Mouse (Mus musculus): ENCODE measurements around the gene Hace1. TPM values are rescaled to one million over a fixed set of nuclear protein-coding genes. Genes with fewer than 3 reads are reported as not detected.

Hace1 gene
- polyA plus RNA-seq, 1 experiment from 2014 or later: 33.3 TPM

DNA sequence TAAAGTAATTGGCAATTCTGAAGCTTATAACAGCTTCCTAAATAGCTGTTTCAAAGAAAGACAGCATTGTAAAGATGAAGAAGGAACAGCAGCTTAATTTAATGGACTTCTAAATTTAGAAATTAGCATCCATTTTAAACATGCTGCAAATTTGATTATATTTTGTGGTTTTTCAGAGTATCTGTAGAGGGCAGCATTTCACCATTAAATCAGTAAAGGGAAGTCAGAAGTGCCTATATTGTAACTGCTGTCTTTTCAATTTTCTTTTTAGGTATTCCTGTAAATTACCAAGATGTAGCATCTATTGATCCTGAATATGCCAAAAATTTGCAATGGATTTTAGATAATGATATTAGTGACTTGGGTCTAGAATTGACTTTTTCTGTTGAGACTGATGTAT is 99.2 kb downstream of the Hace1 start:
- Histone ChIP-seq H3K27me3 (ENCODE audit: control insufficient read depth, insufficient read depth, low read depth, low read length) (no peaks in the 10 kb centered on the region), H3K36me3 (ENCODE audit: control insufficient read depth, insufficient read depth) (peaks cover 24% of the 10 kb centered on the region), H3K4me2 (ENCODE audit: low read depth, low read length) (no peak overlapping the region), H3K9ac (ENCODE audit: low read depth, low read length) (no peak overlapping the region), H3K4me1 (ENCODE audit: control insufficient read depth, low read depth, low read length) (no peaks in the 10 kb centered on the region), H3K27ac (ENCODE audit: low read length) (no peak overlapping the region), H3K9me3 (replicated peaks; ENCODE audit: control insufficient read depth, low read length) (no peaks in the 10 kb centered on the region), H3K4me3 (ENCODE audit: low read depth, low read length) (no peak overlapping the region)
- no peak for ATAC-seq (ENCODE audit: low read depth)

DNA sequence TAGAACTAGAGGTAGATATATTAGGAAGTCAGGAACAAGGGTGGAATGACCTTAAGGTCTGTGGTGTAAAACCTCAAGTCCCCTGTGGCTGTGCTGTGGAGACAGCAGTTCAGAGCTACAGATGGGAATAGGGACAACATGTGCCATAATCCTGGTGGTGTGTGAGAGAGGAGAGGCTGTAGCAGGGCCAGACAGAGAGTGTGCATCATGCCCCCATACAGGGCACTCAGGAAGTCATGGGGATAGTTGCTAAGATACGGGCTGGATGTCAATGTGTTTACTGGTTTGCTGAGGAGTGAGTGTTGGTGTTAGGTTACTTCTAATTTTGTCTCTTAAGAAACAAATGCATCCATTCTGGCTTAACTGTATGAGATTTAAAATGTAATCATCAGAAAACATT is 108.6 kb downstream of the Hace1 start:
- no peaks in the 10 kb centered on the region for H3K4me1 ChIP-seq (ENCODE audit: control insufficient read depth, low read depth, low read length)
- H3K9ac ChIP-seq (ENCODE audit: low read depth, low read length): no peak overlapping the region
- peaks cover 3% of the 10 kb centered on the region for H3K36me3 ChIP-seq (ENCODE audit: control insufficient read depth, insufficient read depth)
- ATAC-seq (ENCODE audit: low read depth): no peak
- no peak overlapping the region for H3K27ac ChIP-seq (ENCODE audit: low read length)
- no peaks in the 10 kb centered on the region for H3K27me3 ChIP-seq (ENCODE audit: control insufficient read depth, insufficient read depth, low read depth, low read length)
- no peak overlapping the region for H3K4me2 ChIP-seq (ENCODE audit: low read depth, low read length)
- no peak overlapping the region for H3K4me3 ChIP-seq (ENCODE audit: low read depth, low read length)
- WGBS (ENCODE audit: insufficient replicate concordance): 86% methylated on average over 1 of the region's 1 CpGs
- H3K9me3 ChIP-seq (replicated peaks; ENCODE audit: control insufficient read depth, low read length): no peaks in the 10 kb centered on the region

DNA sequence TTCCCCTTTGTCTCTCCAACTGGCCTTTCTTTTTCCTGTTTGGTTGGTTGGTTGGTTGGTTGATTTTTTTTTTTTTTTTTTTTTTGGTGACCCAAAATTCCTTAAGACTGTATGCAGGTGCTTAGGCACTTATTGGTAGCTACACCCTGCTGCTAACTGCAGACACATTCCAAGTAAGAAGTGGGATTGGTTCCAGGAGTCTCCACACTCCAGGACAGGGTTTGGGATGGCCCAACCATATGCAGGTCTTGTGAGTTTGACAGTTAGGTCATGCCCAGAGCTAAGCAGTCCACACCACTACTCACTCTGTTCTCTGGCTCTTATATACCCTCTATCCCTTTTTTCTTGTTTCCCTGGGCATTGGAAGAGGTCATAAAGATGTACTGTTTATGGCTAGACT is 117.3 kb downstream of the Hace1 start:
- H3K9me3 ChIP-seq (replicated peaks; ENCODE audit: control insufficient read depth, low read length): no peaks in the 10 kb centered on the region
- no peaks in the 10 kb centered on the region for H3K27me3 ChIP-seq (ENCODE audit: control insufficient read depth, insufficient read depth, low read depth, low read length)
- no peaks in the 10 kb centered on the region for H3K36me3 ChIP-seq (ENCODE audit: control insufficient read depth, insufficient read depth)
- no peak overlapping the region for H3K9ac ChIP-seq (ENCODE audit: low read depth, low read length)
- no peak overlapping the region for H3K4me3 ChIP-seq (ENCODE audit: low read depth, low read length)
- no peak for ATAC-seq (ENCODE audit: low read depth)
- no peak overlapping the region for H3K27ac ChIP-seq (ENCODE audit: low read length)
- H3K4me2 ChIP-seq (ENCODE audit: low read depth, low read length): no peak overlapping the region
- no peaks in the 10 kb centered on the region for H3K4me1 ChIP-seq (ENCODE audit: control insufficient read depth, low read depth, low read length)

DNA sequence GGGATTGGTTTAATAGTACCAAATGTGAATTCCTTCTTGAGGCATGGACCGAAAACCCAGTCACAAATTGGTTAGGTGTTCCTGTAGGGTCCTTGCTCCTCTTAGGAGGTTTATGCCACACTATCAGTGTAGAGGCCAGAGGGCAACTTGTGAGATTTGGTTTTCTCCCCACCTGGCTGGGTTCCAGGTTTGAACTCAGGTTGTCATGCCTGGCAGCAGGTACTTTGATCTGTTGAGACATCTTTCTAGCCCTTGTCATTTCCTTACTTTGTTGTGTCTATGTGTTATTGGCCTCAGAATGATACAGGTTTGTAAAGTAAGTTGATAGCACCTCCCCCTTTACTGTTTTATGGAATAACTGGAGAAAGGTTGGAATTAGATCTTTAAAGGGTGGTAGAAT is 117.9 kb downstream of the Hace1 start:
- Histone ChIP-seq H3K27ac (ENCODE audit: low read length) (no peak overlapping the region), H3K4me1 (ENCODE audit: control insufficient read depth, low read depth, low read length) (no peaks in the 10 kb centered on the region), H3K27me3 (ENCODE audit: control insufficient read depth, insufficient read depth, low read depth, low read length) (no peaks in the 10 kb centered on the region), H3K9me3 (replicated peaks; ENCODE audit: control insufficient read depth, low read length) (no peaks in the 10 kb centered on the region), H3K36me3 (ENCODE audit: control insufficient read depth, insufficient read depth) (no peaks in the 10 kb centered on the region), H3K4me2 (ENCODE audit: low read depth, low read length) (no peak overlapping the region), H3K9ac (ENCODE audit: low read depth, low read length) (no peak overlapping the region), H3K4me3 (ENCODE audit: low read depth, low read length) (no peak overlapping the region)
- 92% methylated on average over 1 of the region's 1 CpGs for WGBS (ENCODE audit: insufficient replicate concordance)
- no peak for ATAC-seq (ENCODE audit: low read depth)

DNA sequence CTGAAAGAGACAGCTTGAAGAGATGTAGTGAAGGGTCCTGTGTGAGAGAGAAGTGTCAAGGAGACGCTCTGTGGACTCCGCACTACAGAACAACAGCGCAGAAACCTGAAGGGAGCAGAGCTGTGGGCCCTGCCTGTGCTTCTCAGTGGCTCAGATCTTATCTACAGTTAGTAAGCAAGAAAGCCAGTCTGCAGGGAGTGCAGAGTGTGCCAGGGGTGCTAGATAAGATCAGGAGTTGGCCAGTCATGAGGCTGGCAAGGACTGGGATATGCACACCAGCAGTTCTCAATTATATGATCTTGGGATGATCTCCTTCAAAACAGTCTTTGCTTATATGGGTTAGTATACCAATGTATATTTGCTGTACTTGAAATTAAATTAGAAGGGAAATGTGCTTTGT is 121.3 kb downstream of the Hace1 start:
- Histone ChIP-seq H3K27ac (ENCODE audit: low read length) (no peak overlapping the region), H3K9ac (ENCODE audit: low read depth, low read length) (no peak overlapping the region), H3K4me2 (ENCODE audit: low read depth, low read length) (no peak overlapping the region), H3K4me1 (ENCODE audit: control insufficient read depth, low read depth, low read length) (no peaks in the 10 kb centered on the region), H3K4me3 (ENCODE audit: low read depth, low read length) (no peak overlapping the region), H3K9me3 (replicated peaks; ENCODE audit: control insufficient read depth, low read length) (no peaks in the 10 kb centered on the region), H3K27me3 (ENCODE audit: control insufficient read depth, insufficient read depth, low read depth, low read length) (no peaks in the 10 kb centered on the region), H3K36me3 (ENCODE audit: control insufficient read depth, insufficient read depth) (peaks cover 4% of the 10 kb centered on the region)
- ATAC-seq (ENCODE audit: low read depth): no peak
- WGBS (ENCODE audit: insufficient replicate concordance): 86% methylated on average over 3 of the region's 3 CpGs

DNA sequence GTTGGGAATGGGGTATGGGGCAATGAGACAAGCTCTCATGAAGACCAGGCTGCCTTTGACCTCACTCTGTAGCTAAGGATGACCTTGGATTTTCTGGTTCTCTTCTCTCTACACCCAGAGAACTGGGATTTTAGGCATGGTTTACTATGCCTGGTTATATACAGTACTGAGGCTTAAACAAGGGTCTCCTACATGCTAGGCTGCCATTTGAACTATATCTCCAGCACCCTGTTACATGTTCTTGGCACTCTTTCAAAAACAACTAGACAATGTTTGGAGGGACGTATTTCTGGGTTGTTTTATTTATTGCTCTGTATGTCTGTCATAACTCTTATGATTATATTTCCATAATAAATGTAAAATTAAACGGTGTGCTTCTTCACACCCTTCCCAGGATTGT is 129.2 kb downstream of the Hace1 start:
- Histone ChIP-seq H3K9me3 (replicated peaks; ENCODE audit: control insufficient read depth, low read length) (no peaks in the 10 kb centered on the region), H3K9ac (ENCODE audit: low read depth, low read length) (no peak overlapping the region), H3K36me3 (ENCODE audit: control insufficient read depth, insufficient read depth) (no peaks in the 10 kb centered on the region; the same call in 1 of the 2 replicates), H3K4me2 (ENCODE audit: low read depth, low read length) (no peak overlapping the region), H3K27ac (ENCODE audit: low read length) (no peak overlapping the region), H3K4me3 (ENCODE audit: low read depth, low read length) (no peak overlapping the region), H3K27me3 (ENCODE audit: control insufficient read depth, insufficient read depth, low read depth, low read length) (no peaks in the 10 kb centered on the region), H3K4me1 (ENCODE audit: control insufficient read depth, low read depth, low read length) (no peaks in the 10 kb centered on the region)
- ATAC-seq (ENCODE audit: low read depth): no peak
- WGBS (ENCODE audit: insufficient replicate concordance): 78% methylated on average over 2 of the region's 2 CpGs

DNA sequence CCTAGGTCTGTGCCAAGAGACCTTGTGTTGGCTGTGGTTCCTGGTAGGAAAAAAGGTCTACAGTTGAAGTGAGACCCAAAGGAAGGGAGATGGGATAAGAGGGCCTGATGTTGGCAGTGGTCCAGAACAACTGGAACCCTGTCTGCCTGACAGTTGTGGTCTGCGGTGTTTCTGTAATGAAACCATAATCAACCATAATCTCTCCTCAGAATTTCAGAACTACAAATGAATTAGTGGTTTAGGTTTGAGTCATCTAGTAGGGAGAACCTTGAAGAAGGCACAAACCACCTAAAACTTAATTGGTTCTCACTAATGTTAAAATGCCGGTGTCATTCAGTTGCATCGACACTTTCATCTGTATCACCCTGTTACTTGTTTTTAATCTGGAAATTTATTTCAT is 133.2 kb downstream of the Hace1 start:
- H3K4me3 ChIP-seq (ENCODE audit: low read depth, low read length): no peak overlapping the region
- ATAC-seq (ENCODE audit: low read depth): no peak
- H3K27ac ChIP-seq (ENCODE audit: low read length): no peak overlapping the region
- WGBS (ENCODE audit: insufficient replicate concordance): 81% methylated on average over 3 of the region's 3 CpGs
- H3K9me3 ChIP-seq (replicated peaks; ENCODE audit: control insufficient read depth, low read length): no peaks in the 10 kb centered on the region
- peaks cover 12% of the 10 kb centered on the region for H3K36me3 ChIP-seq (ENCODE audit: control insufficient read depth, insufficient read depth)
- H3K4me2 ChIP-seq (ENCODE audit: low read depth, low read length): no peak overlapping the region
- H3K4me1 ChIP-seq (ENCODE audit: control insufficient read depth, low read depth, low read length): no peaks in the 10 kb centered on the region
- H3K9ac ChIP-seq (ENCODE audit: low read depth, low read length): no peak overlapping the region
- H3K27me3 ChIP-seq (ENCODE audit: control insufficient read depth, insufficient read depth, low read depth, low read length): no peaks in the 10 kb centered on the region

DNA sequence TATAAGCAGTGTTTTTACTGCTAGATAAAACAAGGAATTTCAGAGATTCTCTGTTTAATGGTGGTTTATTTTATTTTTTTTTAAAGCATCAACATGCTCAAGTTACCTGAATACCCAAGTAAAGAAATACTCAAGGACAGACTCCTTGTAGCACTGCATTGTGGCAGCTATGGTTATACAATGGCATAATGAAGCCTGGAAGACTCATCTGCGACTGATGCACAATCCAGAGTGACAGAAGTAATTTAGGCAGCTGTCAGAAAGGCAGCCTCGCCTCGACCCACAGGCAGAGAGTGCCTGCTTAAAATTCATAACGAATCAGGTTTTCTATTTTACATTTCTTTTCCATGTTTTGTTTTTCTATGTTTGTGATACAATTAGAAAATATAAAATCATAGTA is 133.7 kb downstream of the Hace1 start:
- Histone ChIP-seq H3K27ac (ENCODE audit: low read length) (no peak overlapping the region), H3K9me3 (replicated peaks; ENCODE audit: control insufficient read depth, low read length) (no peaks in the 10 kb centered on the region), H3K27me3 (ENCODE audit: control insufficient read depth, insufficient read depth, low read depth, low read length) (no peaks in the 10 kb centered on the region), H3K4me3 (ENCODE audit: low read depth, low read length) (no peak overlapping the region), H3K9ac (ENCODE audit: low read depth, low read length) (no peak overlapping the region), H3K4me2 (ENCODE audit: low read depth, low read length) (no peak overlapping the region), H3K4me1 (ENCODE audit: control insufficient read depth, low read depth, low read length) (no peaks in the 10 kb centered on the region), H3K36me3 (ENCODE audit: control insufficient read depth, insufficient read depth) (peaks cover 12% of the 10 kb centered on the region)
- no peak for ATAC-seq (ENCODE audit: low read depth)
- 85% methylated on average over 4 of the region's 4 CpGs for WGBS (ENCODE audit: insufficient replicate concordance)

Measured in liver, embryonic 16.5 days (tissue).